8 mouse cellular contexts compared by ENCODE assay signal in genomic region chr2:30864968-30865381, GRCm38 (mm10). TPM values are rescaled to one million over a fixed set of nuclear protein-coding genes. Genes with fewer than 3 reads are reported as not detected.
DNase-seq lines count a peak whose midpoint lies in the region; ATAC-seq lines count a peak whose summit lies in the region.

No protein-coding gene starts in this region.

- peak overlapping the region; percentile 55 for H3K4me2 ChIP-seq in kidney, embryonic 14.5 days (replicated peaks; ENCODE audit: low read depth, low read length)
- H3K4me2 ChIP-seq in forebrain, embryonic 16.5 days (ENCODE audit: low read length): peak overlapping the region; percentile 40
- H3K4me2 ChIP-seq in hindbrain, embryonic 15.5 days: peak overlapping the region; percentile 54
- H3K4me2 ChIP-seq in midbrain, embryonic 15.5 days: peak overlapping the region; percentile 44

- H3K4me1 ChIP-seq in kidney, embryonic 14.5 days (ENCODE audit: control insufficient read depth, insufficient read depth, low read length): peaks cover 19% of the 10 kb centered on the region
- H3K4me1 ChIP-seq in forebrain, embryonic 16.5 days (replicated peaks; ENCODE audit: control insufficient read depth, insufficient read depth, low read length): 0 out of 2 replicates have a peak, but pooled peaks cover 3% of the 10 kb centered on the region
- H3K4me1 ChIP-seq in hindbrain, embryonic 15.5 days (replicated peaks): peaks cover 8% of the 10 kb centered on the region; the same call in 1 of the 2 replicates
- H3K4me1 ChIP-seq in midbrain, embryonic 15.5 days: no peaks in the 10 kb centered on the region

- H3K4me3 ChIP-seq in kidney, embryonic 14.5 days (ENCODE audit: low read length): peak overlapping the region; percentile 27
- H3K4me3 ChIP-seq in forebrain, embryonic 16.5 days (replicated peaks; ENCODE audit: low read length): peak overlapping the region; percentile 11; the same call in 1 of the 2 replicates
- peak overlapping the region; percentile 28 for H3K4me3 ChIP-seq in hindbrain, embryonic 15.5 days
- peak overlapping the region; percentile 20 for H3K4me3 ChIP-seq in midbrain, embryonic 15.5 days

- H3K27ac ChIP-seq in kidney, embryonic 14.5 days (ENCODE audit: low read depth, low read length): no peak overlapping the region
- H3K27ac ChIP-seq in forebrain, embryonic 16.5 days (ENCODE audit: low read length): no peak overlapping the region
- H3K27ac ChIP-seq in hindbrain, embryonic 15.5 days (replicated peaks): no peak overlapping the region
- no peak overlapping the region for H3K27ac ChIP-seq in midbrain, embryonic 15.5 days

- no peaks in the 10 kb centered on the region for H3K27me3 ChIP-seq in kidney, embryonic 14.5 days (ENCODE audit: control insufficient read depth, insufficient read depth, low read length)
- 0 out of 2 replicates have a peak, but pooled peaks cover 2% of the 10 kb centered on the region for H3K27me3 ChIP-seq in forebrain, embryonic 16.5 days (replicated peaks; ENCODE audit: control insufficient read depth, insufficient read depth, low read length)
- H3K27me3 ChIP-seq in hindbrain, embryonic 15.5 days: peaks cover 8% of the 10 kb centered on the region; the same call in 1 of the 2 replicates
- H3K27me3 ChIP-seq in midbrain, embryonic 15.5 days (replicated peaks): peaks cover 2% of the 10 kb centered on the region; the same call in 1 of the 2 replicates

- no peaks in the 10 kb centered on the region for H3K36me3 ChIP-seq in kidney, embryonic 14.5 days (ENCODE audit: control insufficient read depth, insufficient read depth, low read length)
- no peaks in the 10 kb centered on the region for H3K36me3 ChIP-seq in forebrain, embryonic 16.5 days (ENCODE audit: control insufficient read depth, insufficient read depth)
- H3K36me3 ChIP-seq in hindbrain, embryonic 15.5 days: no peaks in the 10 kb centered on the region
- no peaks in the 10 kb centered on the region for H3K36me3 ChIP-seq in midbrain, embryonic 15.5 days (replicated peaks)

- no peak for DNase-seq in kidney, postnatal 25 days
- no peak for DNase-seq in left cerebral cortex, adult 18-20 months (ENCODE audit: low spot score in 2 of 2)
- no peak for DNase-seq in adrenal gland, adult 8-10 months
- no peak for DNase-seq in spleen, postnatal 10 days (ENCODE audit: low spot score in 2 of 2)

- peak overlapping the region; percentile 43; the same call in 1 of the 2 replicates for H3K9ac ChIP-seq in kidney, embryonic 14.5 days (ENCODE audit: low read depth, low read length)
- H3K9ac ChIP-seq in forebrain, embryonic 16.5 days (replicated peaks; ENCODE audit: low read depth, low read length): peak overlapping the region; percentile 12; the same call in 1 of the 2 replicates
- peak overlapping the region; percentile 24; the same call in 1 of the 2 replicates for H3K9ac ChIP-seq in hindbrain, embryonic 15.5 days
- no peak overlapping the region for H3K9ac ChIP-seq in midbrain, embryonic 15.5 days

- ATAC-seq in kidney, embryonic 14.5 days (ENCODE audit: low FRiP score, low TSS enrichment): peak; percentile 61
- ATAC-seq in forebrain, embryonic 16.5 days: no peak
- ATAC-seq in hindbrain, embryonic 15.5 days (ENCODE audit: low FRiP score, low read depth): no peak
- no peak for ATAC-seq in midbrain, embryonic 15.5 days (replicated peaks)

- 1% methylated on average over 29 of the region's 35 CpGs for whole genome bisulfite sequencing in kidney, embryonic 14.5 days
- 3% methylated on average over 35 of the region's 35 CpGs for WGBS in forebrain, embryonic 16.5 days
- WGBS in hindbrain, embryonic 15.5 days: 5% methylated on average over 35 of the region's 35 CpGs
- WGBS in midbrain, embryonic 15.5 days: 4% methylated on average over 34 of the region's 35 CpGs

- no peaks in the 10 kb centered on the region for H3K9me3 ChIP-seq in kidney, embryonic 14.5 days (ENCODE audit: control insufficient read depth, low read length)
- no peaks in the 10 kb centered on the region for H3K9me3 ChIP-seq in forebrain, embryonic 16.5 days (ENCODE audit: control insufficient read depth, low read length)
- H3K9me3 ChIP-seq in hindbrain, embryonic 15.5 days: no peaks in the 10 kb centered on the region
- H3K9me3 ChIP-seq in midbrain, embryonic 15.5 days: no peaks in the 10 kb centered on the region

RNA-seq across cellular contexts. Expression of gene Prrx2, which starts 30.2 kb away (rescaled TPM):
- 15.3 and 20.1 TPM in 2 replicates for polyA plus RNA-seq in kidney, embryonic 14.5 days (2014; fragmentation: Nextera tagmentation; extraction: Ambion mirVana)
- polyA plus RNA-seq in forebrain, embryonic 16.5 days (2015; fragmentation: Nextera tagmentation; extraction: Ambion mirVana): 1.9 and 4.0 TPM in 2 replicates
- polyA plus RNA-seq in hindbrain, embryonic 15.5 days (2015; fragmentation: Nextera tagmentation; extraction: Ambion mirVana): 1.9 and 2.4 TPM in 2 replicates
- 3.7 and 4.0 TPM in 2 replicates for polyA plus RNA-seq in midbrain, embryonic 15.5 days (2015; fragmentation: Nextera tagmentation; extraction: Ambion mirVana)
- total RNA-seq in left cerebral cortex, adult 18-20 months (2021): 1 to 10 TPM; 2.1 to 2.8 TPM
- 1 to 10 TPM in 2 of 4 experiments, under 1 TPM in 2; 0.59 to 2.2 (median 1.3) TPM for total RNA-seq in adrenal gland, adult 8-10 months (2022)

RNA-seq across cellular contexts. Expression of gene Asb6, which starts 34.8 kb away (rescaled TPM):
- polyA plus RNA-seq in kidney, embryonic 14.5 days (2014; fragmentation: Nextera tagmentation; extraction: Ambion mirVana): 29.7 and 33.3 TPM in 2 replicates
- 41.2 and 47.2 TPM in 2 replicates for polyA plus RNA-seq in forebrain, embryonic 16.5 days (2015; fragmentation: Nextera tagmentation; extraction: Ambion mirVana)
- polyA plus RNA-seq in hindbrain, embryonic 15.5 days (2015; fragmentation: Nextera tagmentation; extraction: Ambion mirVana): 43.3 and 44.5 TPM in 2 replicates
- polyA plus RNA-seq in midbrain, embryonic 15.5 days (2015; fragmentation: Nextera tagmentation; extraction: Ambion mirVana): 44.9 and 47.5 TPM in 2 replicates
- total RNA-seq in left cerebral cortex, adult 18-20 months (2021): 10 to 100 TPM; 41.0 to 43.1 TPM
- total RNA-seq in adrenal gland, adult 8-10 months (2022): 10 to 100 TPM; 32.9 to 41.3 (median 33.4) TPM

RNA-seq across cellular contexts. Expression of gene Ntmt1, which starts 57.3 kb away (rescaled TPM):
- polyA plus RNA-seq in kidney, embryonic 14.5 days (2014; fragmentation: Nextera tagmentation; extraction: Ambion mirVana): 95.6 and 101 TPM in 2 replicates
- polyA plus RNA-seq in forebrain, embryonic 16.5 days (2015; fragmentation: Nextera tagmentation; extraction: Ambion mirVana): 120 and 121 TPM in 2 replicates
- 99.8 and 110 TPM in 2 replicates for polyA plus RNA-seq in hindbrain, embryonic 15.5 days (2015; fragmentation: Nextera tagmentation; extraction: Ambion mirVana)
- 122 and 123 TPM in 2 replicates for polyA plus RNA-seq in midbrain, embryonic 15.5 days (2015; fragmentation: Nextera tagmentation; extraction: Ambion mirVana)
- 10 to 100 TPM; 32.9 to 34.1 TPM for total RNA-seq in left cerebral cortex, adult 18-20 months (2021)
- 10 to 100 TPM; 40.1 to 77.8 (median 49.1) TPM for total RNA-seq in adrenal gland, adult 8-10 months (2022)
